Mouse (Mus musculus): ENCODE results near the gene Milr1. TPM values are rescaled to one million over a fixed set of nuclear protein-coding genes. Genes with fewer than 3 reads are reported as not detected.

The Milr1 gene
- polyA plus RNA-seq, 2 experiments = 1.9 to 2.1 TPM

GRCm38 (mm10) chr11:106773061-106773460, 22.0 kb downstream of the Milr1 start:
- TF ChIP-seq POLR2A (IDR thresholded peaks at IDR 0.05; ENCODE audit: borderline replicate concordance, extremely low read depth, insufficient read depth, insufficient read length) = no peak
- H3K36me3 ChIP-seq (ENCODE audit: control insufficient read depth, insufficient read depth, low read length) = peaks cover 74% of the 10 kb centered on the region
- WGBS = 92% methylated on average over 9 of the region's 9 CpGs

GRCm38 (mm10) chr11:106776960-106777359, 25.9 kb downstream of the Milr1 start:
- Histone ChIP-seq H3K27me3 (ENCODE audit: control insufficient read depth, insufficient read depth, low read length) (no peaks in the 10 kb centered on the region), H3K9me3 (ENCODE audit: control insufficient read depth, low read length) (no peaks in the 10 kb centered on the region), H3K27ac (replicated peaks; ENCODE audit: low read depth, low read length) (no peak overlapping the region), H3K4me1 (ENCODE audit: control insufficient read depth, insufficient read depth, low read length) (no peaks in the 10 kb centered on the region), H3K4me2 (replicated peaks; ENCODE audit: low read depth, low read length, severe bottlenecking) (no peak overlapping the region), H3K4me3 (replicated peaks; ENCODE audit: low read length) (no peak overlapping the region), H3K9ac (ENCODE audit: low read depth, low read length, severe bottlenecking) (no peak overlapping the region), H3K36me3 (ENCODE audit: control insufficient read depth, insufficient read depth, low read length) (peaks cover 66% of the 10 kb centered on the region)
- 93% methylated on average over 4 of the region's 4 CpGs for WGBS
- ATAC-seq (ENCODE audit: low FRiP score, low read depth) (no peak), DNase-seq (ENCODE audit: low spot score) (no peak)
- TF ChIP-seq POLR2A (IDR thresholded peaks at IDR 0.05; ENCODE audit: borderline replicate concordance, extremely low read depth, insufficient read depth, insufficient read length) = no peak

More at GRCm38 (mm10) chr11:106773061-106773460, 22.0 kb downstream of the Milr1 start:
- Histone ChIP-seq H3K27ac (replicated peaks; ENCODE audit: low read depth, low read length) (no peak overlapping the region), H3K9ac (ENCODE audit: low read depth, low read length, severe bottlenecking) (no peak overlapping the region), H3K9me3 (ENCODE audit: control insufficient read depth, low read length) (0 out of 2 replicates have a peak, but pooled peaks cover 3% of the 10 kb centered on the region), H3K4me2 (replicated peaks; ENCODE audit: low read depth, low read length, severe bottlenecking) (no peak overlapping the region), H3K4me3 (replicated peaks; ENCODE audit: low read length) (no peak overlapping the region), H3K4me1 (ENCODE audit: control insufficient read depth, insufficient read depth, low read length) (no peaks in the 10 kb centered on the region), H3K27me3 (ENCODE audit: control insufficient read depth, insufficient read depth, low read length) (no peaks in the 10 kb centered on the region)
- no peak for ATAC-seq (ENCODE audit: low FRiP score, low read depth)
- DNase-seq (ENCODE audit: low spot score) = no peak

- TF ChIP-seq POLR2A (IDR thresholded peaks at IDR 0.05; ENCODE audit: borderline replicate concordance, extremely low read depth, insufficient read depth, insufficient read length) = no peak
- H3K4me1 ChIP-seq (ENCODE audit: control insufficient read depth, insufficient read depth, low read length) = no peaks in the 10 kb centered on the region
- DNase-seq (ENCODE audit: low spot score) (no peak), ATAC-seq (ENCODE audit: low FRiP score, low read depth) (no peak)
- no peak overlapping the region for H3K27ac ChIP-seq (replicated peaks; ENCODE audit: low read depth, low read length)
- no peaks in the 10 kb centered on the region for H3K27me3 ChIP-seq (ENCODE audit: control insufficient read depth, insufficient read depth, low read length)
- H3K4me2 ChIP-seq (replicated peaks; ENCODE audit: low read depth, low read length, severe bottlenecking) = no peak overlapping the region
- no peak overlapping the region for H3K9ac ChIP-seq (ENCODE audit: low read depth, low read length, severe bottlenecking)
- H3K36me3 ChIP-seq (ENCODE audit: control insufficient read depth, insufficient read depth, low read length) = peaks cover 66% of the 10 kb centered on the region
- 80% methylated on average over 3 of the region's 3 CpGs for WGBS
- no peaks in the 10 kb centered on the region for H3K9me3 ChIP-seq (ENCODE audit: control insufficient read depth, low read length)
- H3K4me3 ChIP-seq (replicated peaks; ENCODE audit: low read length) = no peak overlapping the region
Observed at GRCm38 (mm10) chr11:106777395-106777794, 26.4 kb downstream of the Milr1 start.

GRCm38 (mm10) chr11:106778132-106778531, 27.1 kb downstream of the Milr1 start:
- 91% methylated on average over 7 of the region's 7 CpGs for WGBS
- peaks cover 66% of the 10 kb centered on the region for H3K36me3 ChIP-seq (ENCODE audit: control insufficient read depth, insufficient read depth, low read length)
- H3K4me3 ChIP-seq (replicated peaks; ENCODE audit: low read length) = no peak overlapping the region

GRCm38 (mm10) chr11:106778589-106779387, 27.8 kb downstream of the Milr1 start:
- Histone ChIP-seq H3K4me1 (ENCODE audit: control insufficient read depth, insufficient read depth, low read length) (no peaks in the 10 kb centered on the region), H3K36me3 (ENCODE audit: control insufficient read depth, insufficient read depth, low read length) (peaks cover 66% of the 10 kb centered on the region), H3K4me2 (replicated peaks; ENCODE audit: low read depth, low read length, severe bottlenecking) (peak overlapping the region; percentile 71), H3K27me3 (ENCODE audit: control insufficient read depth, insufficient read depth, low read length) (no peaks in the 10 kb centered on the region), H3K4me3 (replicated peaks; ENCODE audit: low read length) (peak overlapping the region; percentile 77), H3K27ac (replicated peaks; ENCODE audit: low read depth, low read length) (peak overlapping the region; percentile 97), H3K9ac (ENCODE audit: low read depth, low read length, severe bottlenecking) (peak overlapping the region; percentile 91), H3K9me3 (ENCODE audit: control insufficient read depth, low read length) (no peaks in the 10 kb centered on the region)
- DNase-seq (ENCODE audit: low spot score) (no peak), ATAC-seq (ENCODE audit: low FRiP score, low read depth) (peak; percentile 76)
- TF ChIP-seq POLR2A (IDR thresholded peaks at IDR 0.05; ENCODE audit: borderline replicate concordance, extremely low read depth, insufficient read depth, insufficient read length) = no peak
- WGBS = 2% methylated on average over 39 of the region's 39 CpGs

More at GRCm38 (mm10) chr11:106778132-106778531, 27.1 kb downstream of the Milr1 start:
- no peak for DNase-seq (ENCODE audit: low spot score)
- H3K4me2 ChIP-seq (replicated peaks; ENCODE audit: low read depth, low read length, severe bottlenecking) = peak overlapping the region; percentile 71
- no peaks in the 10 kb centered on the region for H3K27me3 ChIP-seq (ENCODE audit: control insufficient read depth, insufficient read depth, low read length)
- no peak overlapping the region for H3K9ac ChIP-seq (ENCODE audit: low read depth, low read length, severe bottlenecking)
- TF ChIP-seq POLR2A (IDR thresholded peaks at IDR 0.05; ENCODE audit: borderline replicate concordance, extremely low read depth, insufficient read depth, insufficient read length) = no peak
- H3K4me1 ChIP-seq (ENCODE audit: control insufficient read depth, insufficient read depth, low read length) = no peaks in the 10 kb centered on the region
- H3K27ac ChIP-seq (replicated peaks; ENCODE audit: low read depth, low read length) = no peak overlapping the region
- no peak for ATAC-seq (ENCODE audit: low FRiP score, low read depth)
- H3K9me3 ChIP-seq (ENCODE audit: control insufficient read depth, low read length) = no peaks in the 10 kb centered on the region
